Mouse (Mus musculus) urinary bladder, postnatal 25 days (tissue): Measurements from ENCODE around the gene Fkbpl.

Experiments used
- DNase-seq: peaks from one replicate; pipeline ENCODE4 v3.0.0; 2022; ENCODE audit warnings: low spot score

Gene Fkbpl

DNA sequence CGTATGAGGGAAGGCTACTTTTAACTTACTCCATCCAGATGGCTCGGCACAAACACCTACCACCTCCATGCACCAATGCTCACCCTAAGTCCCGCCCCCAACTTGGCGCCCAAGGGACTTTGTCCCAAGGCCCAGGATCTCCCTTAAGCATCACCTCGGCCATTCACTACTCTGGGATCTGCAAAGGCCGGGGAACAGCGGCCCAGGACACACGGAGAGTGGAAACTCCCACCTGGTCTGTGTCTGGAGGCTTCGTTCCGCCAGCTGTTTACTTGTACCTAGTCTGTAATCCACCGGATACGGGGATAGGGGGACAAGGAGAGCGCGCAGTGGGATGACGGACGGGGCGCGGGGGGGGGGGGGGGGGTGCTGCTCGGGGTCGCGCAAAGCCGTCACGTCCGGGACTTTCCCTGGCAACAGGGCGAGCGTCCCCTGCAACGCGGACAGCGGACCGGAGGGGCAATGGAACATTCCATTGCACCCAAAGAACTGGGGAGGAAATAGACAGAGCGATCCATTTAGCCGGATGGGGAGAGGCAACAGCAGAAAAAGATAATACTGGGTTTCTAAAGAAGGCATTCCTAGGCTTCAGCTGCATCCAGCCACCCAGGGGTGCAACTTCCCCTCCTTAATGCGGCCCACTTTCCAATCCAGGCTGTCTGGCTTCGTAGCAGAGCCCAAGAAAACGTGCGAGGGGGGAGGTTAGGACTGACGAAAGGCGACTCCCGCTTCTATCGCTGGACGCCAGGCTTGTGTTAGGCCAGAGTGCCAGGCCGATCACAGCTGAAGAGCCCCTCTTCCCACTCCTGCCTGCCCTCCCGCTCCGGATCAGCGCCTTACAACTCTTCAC, 17.2 kb upstream of the Fkbpl start:
- peak; percentile 66 for DNase-seq

DNA sequence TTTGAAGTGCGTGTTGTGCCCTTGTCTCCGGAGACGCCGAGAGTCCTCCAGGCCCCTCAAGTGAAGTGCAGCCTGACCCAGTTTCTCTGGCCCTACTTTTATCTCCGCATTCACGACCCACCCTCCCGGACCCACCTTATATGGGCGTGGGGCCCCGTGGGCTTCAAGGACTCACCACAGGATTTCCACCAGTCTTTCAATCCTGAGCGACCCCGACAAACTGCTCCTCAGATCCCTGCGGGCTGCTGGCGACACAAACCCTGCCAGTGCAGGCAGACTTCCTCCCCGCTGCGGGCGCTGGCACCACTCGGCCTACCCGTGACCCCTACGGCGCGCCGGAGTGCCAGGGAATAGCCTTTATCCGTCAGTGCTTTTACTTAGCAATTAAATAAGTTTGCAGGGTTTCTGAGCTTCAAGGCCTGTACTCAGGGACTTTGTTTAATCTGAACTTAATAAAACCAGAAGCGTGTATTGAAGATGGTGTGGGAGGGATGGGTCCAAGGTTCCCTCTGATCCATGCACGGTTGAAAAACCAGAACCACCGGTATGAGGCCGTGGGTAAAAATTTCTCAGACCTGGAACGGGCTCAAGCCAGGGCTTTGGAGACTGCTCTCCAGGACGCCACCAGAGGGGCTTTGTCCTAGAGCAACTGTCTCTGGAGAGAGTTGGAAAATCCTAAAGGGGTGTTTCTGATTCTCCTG, 16.5 kb upstream of the Fkbpl start, which contains the start of gene Ppt2:
Gene Ppt2 (minus strand): TSS at position 568 of the 701 bp plus-strand sequence.
- DNase-seq: peak; percentile 43

DNA sequence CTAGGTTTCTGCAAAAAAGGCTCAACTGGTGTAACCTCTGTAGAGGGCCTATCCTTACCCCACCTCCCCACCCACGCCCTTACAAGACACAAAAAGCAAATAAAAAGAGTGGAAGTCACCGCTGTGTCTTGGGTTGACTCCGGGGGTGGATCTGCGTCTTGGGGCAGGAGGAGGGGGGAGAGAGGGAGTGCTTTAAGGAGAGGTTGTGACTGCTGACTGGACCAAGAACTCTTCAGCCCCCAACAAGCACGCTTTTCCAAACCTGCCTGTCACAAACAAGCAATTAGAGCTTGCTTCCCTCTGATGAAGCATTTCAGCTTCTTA, 16.0 kb upstream of the Fkbpl start:
- no peak for DNase-seq

DNA sequence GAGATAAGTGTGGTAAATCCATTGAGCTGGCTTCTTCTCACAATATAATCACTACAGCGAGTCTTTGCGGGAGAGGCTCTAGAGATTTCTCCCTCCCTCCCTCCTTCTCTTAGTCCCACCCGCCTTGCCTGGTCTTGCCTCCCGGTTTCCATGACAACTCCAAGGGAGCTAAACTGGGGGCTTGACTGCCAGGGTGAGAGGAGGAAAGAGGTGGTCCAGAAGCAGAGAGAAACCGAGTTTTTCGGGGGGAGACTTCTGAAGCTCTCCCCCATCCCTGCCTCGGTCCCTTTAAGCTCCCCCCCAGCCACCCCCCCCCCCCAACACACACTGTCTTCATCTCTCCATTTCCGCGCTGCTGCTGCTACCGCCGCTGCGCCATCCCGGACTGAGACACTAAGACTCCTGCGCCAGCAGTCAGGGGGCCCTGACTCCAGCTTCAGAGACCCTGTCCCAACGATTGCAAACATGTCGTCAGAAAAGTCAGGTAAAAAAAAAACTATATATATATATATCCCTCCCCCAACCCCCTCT, 15.3 kb upstream of the Fkbpl start, which contains the start of gene Prrt1:
Gene Prrt1 (plus strand): TSS at position 313 of the 531 bp plus-strand sequence.
- no peak for DNase-seq

DNA sequence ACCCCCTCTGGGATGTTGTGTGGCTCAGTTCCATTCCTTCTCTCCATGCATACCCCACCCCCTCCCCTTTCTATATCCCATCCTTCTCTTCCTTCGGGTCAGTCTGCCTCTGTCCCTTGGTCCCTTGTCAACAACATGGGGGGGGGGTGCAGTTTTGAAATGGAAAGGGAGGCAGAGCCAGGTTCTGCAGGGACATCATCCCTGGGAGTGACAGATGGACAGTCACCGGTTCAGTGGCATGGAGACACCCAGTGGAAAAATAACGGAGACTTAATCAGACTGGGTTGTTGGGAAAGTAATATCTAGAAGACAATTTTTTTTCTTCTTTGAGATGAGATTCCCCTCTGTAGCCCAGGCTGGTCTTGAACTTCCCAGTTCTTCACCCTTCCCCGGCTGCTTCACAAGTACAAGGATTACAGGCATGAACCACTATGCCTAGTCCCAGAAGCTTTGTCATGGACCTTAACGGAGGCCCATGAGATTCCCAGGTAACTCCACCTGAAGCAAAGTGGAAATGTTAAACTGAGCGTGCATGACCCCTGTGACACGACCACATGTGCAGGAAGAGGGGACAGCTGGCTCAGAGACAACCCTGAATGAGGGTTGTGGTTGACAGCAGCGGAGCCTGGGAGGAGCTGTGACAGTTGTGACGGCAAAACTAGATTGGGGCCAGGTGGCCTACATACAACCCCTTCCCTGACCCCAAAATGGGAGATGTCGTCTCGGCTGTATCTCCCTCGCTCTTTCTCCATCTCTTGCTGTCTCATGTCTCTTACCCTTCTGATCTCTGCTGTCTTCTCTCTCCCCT, 14.6 kb upstream of the Fkbpl start:
- no peak for DNase-seq

DNA sequence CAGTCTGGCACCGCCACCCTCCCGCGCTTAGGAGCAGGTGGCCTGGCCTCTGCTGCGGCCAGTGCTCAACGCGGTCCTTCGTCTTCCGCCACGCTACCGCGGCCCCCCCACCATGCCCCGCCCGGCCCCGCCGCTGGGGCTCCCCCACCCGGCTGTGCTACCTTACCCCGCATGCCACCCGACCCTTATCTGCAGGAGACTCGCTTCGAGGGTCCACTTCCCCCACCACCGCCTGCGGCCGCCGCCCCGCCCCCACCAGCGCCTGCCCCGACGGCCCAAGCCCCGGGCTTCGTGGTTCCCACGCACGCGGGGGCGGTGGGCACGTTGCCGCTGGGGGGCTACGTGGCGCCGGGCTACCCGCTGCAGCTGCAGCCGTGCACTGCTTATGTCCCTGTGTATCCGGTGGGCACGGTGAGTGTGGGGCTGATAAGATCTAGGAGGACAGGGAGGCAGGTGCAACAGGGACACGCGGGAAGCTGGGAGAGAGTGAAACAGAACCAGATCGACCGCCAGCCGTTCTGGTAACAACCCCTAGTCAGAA, 13.7 kb upstream of the Fkbpl start:
- DNase-seq: no peak

DNA sequence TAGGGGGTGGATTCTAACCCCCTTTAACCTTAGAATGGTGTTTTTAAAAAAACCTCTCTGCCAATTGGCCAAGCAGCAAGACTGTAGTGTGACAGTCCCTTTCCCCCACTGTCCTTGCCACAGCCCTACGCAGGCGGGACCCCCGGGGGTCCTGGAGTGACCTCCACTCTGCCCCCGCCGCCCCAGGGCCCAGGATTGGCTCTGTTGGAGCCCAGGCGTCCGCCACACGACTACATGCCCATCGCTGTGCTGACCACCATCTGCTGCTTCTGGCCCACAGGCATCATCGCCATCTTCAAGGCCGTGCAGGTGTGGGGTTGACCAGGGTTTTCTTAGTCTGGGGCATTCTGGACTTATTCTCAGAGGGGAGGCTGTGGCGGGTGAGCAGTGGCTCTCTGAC, 12.9 kb upstream of the Fkbpl start:
- no peak for DNase-seq

DNA sequence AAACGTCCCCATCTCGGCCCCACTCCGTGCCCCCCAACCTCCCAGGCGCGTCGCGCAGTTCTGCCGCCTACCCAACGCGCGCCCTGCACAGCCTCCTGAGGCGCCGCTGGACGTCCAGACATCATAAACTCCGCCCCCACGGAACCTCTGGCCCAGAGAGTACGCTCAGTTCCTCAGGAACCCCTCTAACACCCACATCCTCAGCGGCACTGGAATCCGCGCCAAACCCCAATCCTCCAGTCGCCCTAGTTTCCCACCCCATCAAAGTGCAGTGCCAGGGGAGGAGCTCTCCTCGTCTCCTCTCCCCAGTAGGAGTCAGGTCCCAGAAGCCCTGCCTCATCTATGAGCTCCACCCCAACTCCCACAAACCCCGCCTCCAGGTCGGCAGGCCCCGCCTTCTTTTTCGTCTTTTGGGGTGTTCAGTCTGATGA, 12.3 kb upstream of the Fkbpl start:
- DNase-seq: peak; percentile 72

DNA sequence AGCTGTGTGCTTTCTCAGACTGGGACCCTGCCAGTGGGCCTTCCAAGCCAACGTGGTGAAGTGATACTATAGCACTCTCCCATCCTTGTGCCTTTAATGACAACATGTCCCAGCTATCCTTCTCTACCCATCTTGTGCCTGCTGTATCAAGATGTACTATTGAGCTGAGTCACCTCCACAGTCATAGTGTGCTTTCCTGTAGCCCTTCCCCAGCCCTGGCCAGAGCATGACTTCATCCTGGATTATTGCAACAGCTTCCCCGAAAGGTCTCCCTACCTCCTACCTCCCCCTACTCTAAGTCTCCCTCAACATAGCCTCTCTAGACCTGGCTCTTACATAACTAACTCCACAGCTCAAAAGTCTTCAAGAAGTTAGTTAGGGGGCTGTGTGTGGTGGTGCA, 8.9 kb upstream of the Fkbpl start:
- DNase-seq: no peak

DNA sequence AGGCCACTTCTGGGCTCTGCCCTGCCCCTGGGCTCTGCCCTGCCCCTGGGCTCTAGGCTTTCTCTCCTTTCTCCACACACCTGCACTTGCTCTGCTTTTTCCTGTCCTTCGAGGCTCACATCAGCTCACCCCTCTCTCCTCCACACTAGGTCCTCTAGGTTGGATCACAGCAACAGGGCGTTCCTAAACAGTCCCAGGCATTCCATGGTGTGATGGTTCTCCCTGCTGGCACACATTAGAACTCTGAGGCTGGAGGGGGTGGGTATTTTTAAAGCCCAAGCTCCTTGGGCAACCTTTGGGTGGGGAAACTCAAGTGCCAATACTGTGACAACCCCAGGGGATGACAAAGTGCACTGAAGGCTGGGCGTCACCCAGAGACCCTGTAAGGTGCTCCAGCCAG, 7.1 kb upstream of the Fkbpl start:
- no peak for DNase-seq

DNA sequence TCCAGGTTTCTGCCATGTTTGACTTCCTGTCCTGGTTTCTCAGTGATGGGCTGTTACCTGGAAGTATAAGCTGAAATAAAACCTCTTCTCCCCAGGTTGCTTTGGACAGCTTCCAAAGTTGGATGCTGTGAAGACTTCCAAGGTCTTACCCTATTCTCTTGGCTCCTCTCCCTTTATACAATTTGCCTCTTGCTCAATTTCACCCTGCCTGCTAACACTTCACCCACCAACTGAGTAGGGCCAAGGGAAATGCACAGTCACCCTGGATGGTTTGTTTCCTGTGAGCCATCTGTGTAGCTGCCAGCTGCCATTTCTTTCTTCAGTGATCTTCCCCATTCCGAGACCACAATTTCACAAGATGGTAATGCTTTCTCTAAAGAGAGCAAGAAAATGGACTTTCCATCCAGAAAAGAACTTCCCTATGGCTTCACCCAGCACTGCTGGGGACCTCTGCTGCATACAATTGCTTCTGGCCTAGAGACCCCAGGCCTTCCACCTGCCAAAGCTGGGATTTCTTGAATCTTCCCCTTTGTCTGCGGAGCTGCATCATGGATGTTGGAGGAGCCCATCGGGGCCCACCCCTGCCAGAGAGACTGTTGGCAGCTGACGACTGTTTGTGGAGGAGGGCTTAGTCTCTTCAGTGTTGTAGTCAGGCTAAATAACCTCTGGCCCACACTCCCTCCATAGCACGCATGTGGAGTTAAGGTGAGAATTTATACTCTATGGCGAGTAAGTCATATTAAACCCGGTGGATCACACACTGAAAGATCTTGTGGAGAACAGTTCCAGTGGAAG, 4.9 kb upstream of the Fkbpl start:
- no peak for DNase-seq

DNA sequence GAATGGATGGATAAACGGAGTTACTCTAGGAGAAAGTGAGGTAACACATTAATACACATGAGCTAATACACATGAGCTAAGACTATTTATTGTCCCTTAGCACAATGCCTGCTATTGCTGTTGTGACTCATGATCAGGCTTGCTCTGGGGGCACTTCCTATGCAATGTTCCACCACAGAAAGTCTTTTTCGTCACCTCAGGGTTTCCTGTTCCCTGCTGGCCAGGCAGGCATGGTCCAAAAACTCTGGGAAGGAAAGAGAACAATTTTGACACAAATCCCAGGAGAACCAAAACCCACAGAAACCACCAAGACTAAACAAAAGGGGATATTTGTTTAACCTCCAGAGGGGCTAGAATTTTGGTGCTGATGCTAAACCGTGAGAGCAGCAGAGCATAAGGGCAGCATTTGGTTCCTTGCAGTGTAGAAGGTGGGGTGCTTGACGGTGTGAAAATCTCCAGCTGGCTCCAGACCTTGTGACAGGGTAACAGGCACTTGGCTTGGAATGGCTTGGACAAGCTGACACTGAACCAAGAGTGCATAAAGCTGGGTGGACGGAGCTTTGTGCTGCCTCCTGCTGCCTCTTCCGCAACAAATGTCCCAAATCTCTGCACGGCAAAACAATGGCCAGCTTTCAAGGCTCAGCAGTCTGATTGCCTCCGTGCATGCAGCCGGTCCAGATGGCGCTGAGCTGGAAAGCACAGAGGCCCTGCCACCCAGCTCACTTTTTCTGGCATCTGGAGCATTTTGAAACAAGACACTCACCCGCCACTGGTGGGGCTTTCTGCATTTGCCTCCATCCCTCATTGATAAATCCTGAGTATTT, 3.6 kb upstream of the Fkbpl start:
- no peak for DNase-seq

DNA sequence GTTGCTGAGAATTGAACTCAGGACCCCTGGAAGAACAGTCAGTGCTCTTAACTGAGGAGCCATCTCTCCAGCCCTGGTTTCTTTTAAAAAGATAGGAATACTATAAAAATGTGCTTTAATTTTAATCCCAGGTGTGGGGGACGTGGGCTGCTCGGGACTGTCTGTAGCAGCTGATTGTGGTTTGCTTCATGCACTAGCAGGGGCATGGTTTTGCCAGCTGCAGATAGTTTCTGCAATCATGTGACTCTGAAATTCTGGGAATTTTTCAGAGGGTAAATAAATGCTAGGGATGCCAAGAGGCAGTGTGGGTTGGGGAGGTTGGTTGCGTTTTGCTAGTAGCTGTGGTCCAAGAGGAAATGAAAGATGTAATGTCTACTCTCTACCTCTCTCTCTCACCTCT, 2.6 kb upstream of the Fkbpl start:
- no peak for DNase-seq

DNA sequence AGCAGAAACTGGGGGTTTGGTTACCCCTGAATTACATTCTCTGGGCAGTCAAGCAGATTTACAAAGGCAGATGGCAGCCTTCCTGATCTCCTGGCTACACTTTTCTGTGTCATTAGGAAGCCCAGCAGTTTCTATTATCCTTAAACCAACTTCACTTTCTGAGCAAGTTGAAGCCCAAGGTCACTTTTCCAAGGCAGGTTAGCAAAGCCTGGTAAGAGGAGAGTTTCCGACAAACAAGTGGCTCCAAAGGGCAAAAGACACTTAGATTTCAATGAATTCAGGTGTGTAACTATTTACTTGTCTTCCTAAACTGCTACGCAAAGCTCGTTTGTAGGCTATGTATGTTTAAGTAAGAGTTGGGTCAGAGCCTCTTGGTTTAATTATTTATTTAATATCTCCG, 1.2 kb upstream of the Fkbpl start:
- no peak for DNase-seq

DNA sequence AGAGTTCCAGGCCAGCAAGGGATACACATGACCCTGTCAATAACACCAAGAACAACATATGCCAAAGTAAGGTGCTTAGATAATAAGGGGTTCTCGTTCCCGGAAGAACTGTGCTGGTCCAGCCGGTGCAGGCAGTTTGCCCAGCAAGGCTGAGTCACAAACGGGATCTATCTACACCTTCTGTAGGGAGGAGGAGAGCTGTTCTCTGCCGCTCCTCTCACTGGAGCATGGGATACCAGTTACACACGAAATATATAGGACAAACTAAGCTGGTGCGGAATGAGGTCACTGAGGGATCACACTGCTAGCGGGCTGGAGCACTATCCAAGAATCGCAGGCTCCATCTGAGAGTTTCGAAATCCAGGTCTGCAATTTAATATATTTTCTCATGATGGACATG, 620 bp upstream of the Fkbpl start:
- DNase-seq: no peak

DNA sequence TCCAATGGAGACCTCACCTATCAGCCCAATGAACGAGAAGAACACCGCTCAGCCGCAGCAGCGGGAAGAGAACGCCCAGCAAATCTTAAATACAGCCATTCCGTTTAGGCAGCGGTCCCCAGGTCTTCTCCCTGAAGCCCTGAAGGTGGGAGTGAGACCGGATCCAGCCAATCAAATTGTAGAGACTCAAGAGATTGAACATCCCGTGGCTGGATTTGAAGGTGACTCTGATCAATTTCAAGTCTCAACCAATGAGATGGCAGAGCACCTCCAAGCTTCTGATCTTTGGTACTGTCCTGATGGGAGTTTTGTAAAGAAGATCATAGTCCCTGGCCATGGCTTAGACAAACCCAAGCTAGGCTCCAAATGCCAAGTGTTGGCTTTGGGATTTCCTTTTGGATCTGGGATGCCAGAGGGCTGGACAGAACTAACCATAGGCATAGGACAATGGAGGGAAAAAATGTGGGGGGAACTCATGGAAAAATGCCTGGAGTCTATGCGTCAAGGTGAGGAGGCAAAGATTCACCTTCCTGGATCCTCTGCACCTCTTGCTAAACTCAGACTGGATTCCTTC, 779 bp downstream of the Fkbpl start:
- DNase-seq: no peak

DNA sequence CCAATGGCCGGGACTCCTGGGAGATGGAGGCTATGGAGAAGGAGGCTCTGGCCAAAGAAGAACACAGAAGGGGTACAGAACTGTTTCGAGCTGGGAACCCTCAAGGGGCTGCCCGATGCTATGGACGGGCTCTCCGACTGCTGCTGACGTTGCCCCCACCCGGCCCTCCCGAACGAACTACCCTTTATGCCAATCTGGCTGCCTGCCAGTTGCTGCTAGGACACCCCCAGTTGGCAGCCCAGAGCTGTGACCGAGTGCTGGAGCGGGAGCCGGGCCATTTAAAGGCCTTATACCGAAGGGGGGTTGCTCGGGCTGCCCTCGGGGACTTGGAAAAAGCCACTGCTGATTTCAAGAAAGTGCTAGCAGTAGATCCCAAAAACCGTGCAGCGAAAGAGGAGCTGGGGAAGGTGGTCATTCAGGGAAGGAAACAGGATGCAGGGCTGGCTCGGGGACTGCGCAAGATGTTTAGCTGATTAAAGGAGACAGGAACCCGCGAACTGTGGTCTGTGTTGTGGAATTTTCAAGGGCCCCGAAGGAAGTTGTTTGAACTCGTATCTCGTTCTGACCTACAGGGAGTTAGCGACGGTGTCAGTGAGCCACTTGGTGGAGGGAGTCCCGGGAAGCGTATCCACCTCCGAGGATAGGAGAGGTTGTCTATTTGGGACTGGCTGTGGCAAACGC, 1.4 kb downstream of the Fkbpl start:
- no peak for DNase-seq

DNA sequence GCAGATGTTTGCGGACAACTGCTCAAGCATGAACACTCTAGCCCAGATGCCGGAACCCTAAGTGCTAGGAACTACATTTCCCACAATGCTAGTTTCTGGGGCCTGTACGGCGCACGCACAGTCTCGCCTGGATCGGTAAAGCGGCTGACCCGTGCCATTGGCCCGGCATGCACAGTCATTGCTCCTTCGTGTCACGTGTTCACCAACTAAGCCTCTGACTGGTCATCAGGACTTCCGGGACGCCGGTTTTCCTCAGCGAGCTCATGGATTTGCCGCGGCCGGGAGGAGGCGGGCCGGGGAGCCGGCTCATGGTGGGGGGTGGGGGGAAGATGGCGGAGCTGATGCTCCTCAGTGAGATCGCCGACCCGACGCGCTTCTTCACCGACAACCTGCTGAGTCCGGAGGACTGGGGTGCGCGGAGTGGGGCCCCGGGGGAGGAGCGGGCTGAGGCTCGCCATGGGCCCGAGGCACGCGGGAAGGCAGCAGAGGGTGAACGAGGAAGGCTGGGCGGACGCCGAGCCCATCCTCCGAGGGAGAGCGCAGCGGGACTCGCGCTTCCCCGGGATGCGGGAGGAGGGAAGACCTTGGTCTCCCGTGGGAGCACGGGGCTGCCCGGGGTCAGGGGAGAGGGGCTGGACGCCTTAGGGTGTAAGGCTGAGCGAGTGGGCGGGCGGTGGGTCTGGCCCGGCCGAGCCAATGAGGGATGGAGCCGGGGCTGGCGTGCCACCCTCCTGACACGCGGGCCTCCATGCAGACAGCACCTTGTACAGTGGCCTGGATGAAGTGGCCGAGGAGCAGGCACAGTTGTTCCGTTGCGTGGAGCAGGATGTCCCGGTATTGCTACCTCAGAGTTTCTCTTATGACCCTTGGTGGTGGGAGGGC, 2.6 kb downstream of the Fkbpl start, which contains the start of gene Atf6b:
Gene Atf6b (plus strand): TSS at position 241 of the 882 bp plus-strand sequence.
- DNase-seq: peak; percentile 76
